Mouse (Mus musculus) kidney, adult 2 months (tissue): ENCODE results near the gene Fam83e.

Experiments used
- CTCF ChIP-seq: fragments of 200-500 bp; conservative IDR thresholded peaks from 2 replicates; pipeline ENCODE4 v1.5.1; 2011; ENCODE audit warnings: low read depth, mild to moderate bottlenecking, control low read depth, low read length, moderate library complexity, mixed read lengths; ENCODE audit not compliant: insufficient read depth, insufficient read length
- POLR2A ChIP-seq: fragments of 200-500 bp; IDR thresholded peaks from one replicate; pipeline ENCODE4 v1.6.1; 2011; ENCODE audit warnings: low read depth, low read length, control low read depth

- TF ChIP-seq CTCF: no peak
- TF ChIP-seq POLR2A: no peak
Observed at GRCm38 (mm10) chr7:45715741-45716459, 5.1 kb upstream of the Fam83e start.
